Mouse (Mus musculus): Measurements from ENCODE around the gene Elane.

- TF ChIP-seq CTCF (conservative IDR thresholded peaks at IDR 0.05; ENCODE audit: insufficient read depth, insufficient read length, low read depth, low read length) (no peak), POLR2A (IDR thresholded peaks at IDR 0.05; ENCODE audit: low read depth, low read length) (no peak)
Measured at GRCm38 (mm10) chr10:79916081-79916480, 30.0 kb downstream of the Elane start.

All from kidney, adult 2 months (tissue).